Comparison of ENCODE assay signal across 27 mouse cellular contexts in genomic region chr6:72179562-72180502, GRCm38 (mm10). TPM values are rescaled to one million over a fixed set of nuclear protein-coding genes. Genes with fewer than 3 reads are reported as not detected.
DNase-seq lines count a peak whose midpoint lies in the region; ATAC-seq and TF ChIP-seq lines count a peak whose summit lies in the region.
"Had no signal": no experiment of that assay in that cellular context is flagged by ENCODE, and none has a peak within 500 bp of the region (broad histone marks: within the 10 kb centered on the region; RNA-seq: fewer than 3 reads in every experiment).

No protein-coding gene starts in this region.

- H3K27ac ChIP-seq in embryonic facial prominence, embryonic 14.5 days (replicated peaks; ENCODE audit: low read depth, low read length), result no peak overlapping the region
- H3K27ac ChIP-seq in embryonic facial prominence, embryonic 10.5 days (replicated peaks), result no peak overlapping the region
- H3K27ac ChIP-seq in heart, embryonic 14.5 days (replicated peaks in 1 of 2; ENCODE audit: control insufficient read depth in 1 of 2, insufficient read depth in 1 of 2, low read depth in 2 of 2, low read length in 2 of 2), result peak overlapping the region; percentile 17 to 44; a peak in 3 of 4 replicates
- H3K27ac ChIP-seq in lung, embryonic 14.5 days (ENCODE audit: low read depth), result no peak overlapping the region
- H3K27ac ChIP-seq in stomach, embryonic 14.5 days (ENCODE audit: low read length), result no peak overlapping the region; the same call in 1 of the 2 replicates
- H3K27ac ChIP-seq: embryonic facial prominence, embryonic 15.5 days; forebrain, embryonic 12.5 days; hindbrain, embryonic 10.5 days; hindbrain, embryonic 15.5 days had no signal

- WGBS in embryonic facial prominence, embryonic 14.5 days, result 75% methylated on average over 12 of the region's 12 CpGs
- 83% methylated on average over 12 of the region's 12 CpGs for WGBS in embryonic facial prominence, embryonic 10.5 days
- 34% methylated on average over 12 of the region's 12 CpGs for WGBS in heart, embryonic 14.5 days
- WGBS in lung, embryonic 14.5 days, result 58% methylated on average over 12 of the region's 12 CpGs
- WGBS in stomach, embryonic 14.5 days, result 59% methylated on average over 12 of the region's 12 CpGs

- H3K9ac ChIP-seq in embryonic facial prominence, embryonic 14.5 days (ENCODE audit: low read depth, low read length), result no peak overlapping the region
- no peak overlapping the region for H3K9ac ChIP-seq in heart, embryonic 14.5 days (ENCODE audit: low read length)
- H3K9ac ChIP-seq in lung, embryonic 14.5 days, result no peak overlapping the region
- H3K9ac ChIP-seq in stomach, embryonic 14.5 days (replicated peaks; ENCODE audit: low read depth, low read length), result no peak overlapping the region
- H3K9ac ChIP-seq: embryonic facial prominence, embryonic 15.5 days; forebrain, embryonic 12.5 days; hindbrain, embryonic 15.5 days had no signal

- H3K36me3 ChIP-seq in embryonic facial prominence, embryonic 14.5 days (ENCODE audit: control insufficient read depth, insufficient read depth, low read length), result no peaks in the 10 kb centered on the region
- no peaks in the 10 kb centered on the region for H3K36me3 ChIP-seq in embryonic facial prominence, embryonic 10.5 days (replicated peaks)
- H3K36me3 ChIP-seq in heart, embryonic 14.5 days (ENCODE audit: control insufficient read depth, insufficient read depth, low read length), result no peaks in the 10 kb centered on the region
- no peaks in the 10 kb centered on the region for H3K36me3 ChIP-seq in lung, embryonic 14.5 days (ENCODE audit: insufficient read depth)
- no peaks in the 10 kb centered on the region for H3K36me3 ChIP-seq in stomach, embryonic 14.5 days (ENCODE audit: control insufficient read depth, insufficient read depth, low read length)
- H3K36me3 ChIP-seq: embryonic facial prominence, embryonic 15.5 days; forebrain, embryonic 12.5 days; hindbrain, embryonic 10.5 days; hindbrain, embryonic 15.5 days had no signal

- ATAC-seq in embryonic facial prominence, embryonic 14.5 days (ENCODE audit: low read depth), result peak; percentile 62; the same call in 1 of the 2 replicates
- 0 out of 2 replicates have a peak, but pooled peaks have one; percentile 31 for ATAC-seq in heart, embryonic 14.5 days (ENCODE audit: insufficient number of reproducible peaks, insufficient read depth, low FRiP score, low read depth)
- peak; percentile 60 for ATAC-seq in lung, embryonic 14.5 days (ENCODE audit: insufficient read depth)
- 0 out of 2 replicates have a peak, but pooled peaks have one; percentile 64 for ATAC-seq in stomach, embryonic 14.5 days (ENCODE audit: insufficient number of reproducible peaks, insufficient read depth, low FRiP score, low read depth)
- ATAC-seq: activated CD4-positive, CD25-positive, alpha-beta regulatory T cell, adult 4 months; inflammation-experienced regulatory T-cells, adult 6 months; midbrain, embryonic 16.5 days had no signal

- no peaks in the 10 kb centered on the region; the same call in 1 of the 2 replicates for H3K4me1 ChIP-seq in embryonic facial prominence, embryonic 14.5 days (ENCODE audit: control insufficient read depth, insufficient read depth, low read length)
- no peaks in the 10 kb centered on the region for H3K4me1 ChIP-seq in embryonic facial prominence, embryonic 10.5 days
- peaks cover 12 to 22% of the 10 kb centered on the region in 2 experiments for H3K4me1 ChIP-seq in heart, embryonic 14.5 days (ENCODE audit: control insufficient read depth in 2 of 2, insufficient read depth in 2 of 2, low read length in 2 of 2)
- no peaks in the 10 kb centered on the region for H3K4me1 ChIP-seq in lung, embryonic 14.5 days (ENCODE audit: insufficient read depth)
- no peaks in the 10 kb centered on the region for H3K4me1 ChIP-seq in stomach, embryonic 14.5 days (ENCODE audit: control insufficient read depth, insufficient read depth, low read length)
- H3K4me1 ChIP-seq: embryonic facial prominence, embryonic 15.5 days; hindbrain, embryonic 15.5 days had no signal

- H3K27me3 ChIP-seq in embryonic facial prominence, embryonic 14.5 days (replicated peaks; ENCODE audit: control insufficient read depth, insufficient read depth, low read length), result no peaks in the 10 kb centered on the region
- peaks cover 8% of the 10 kb centered on the region for H3K27me3 ChIP-seq in embryonic facial prominence, embryonic 10.5 days (replicated peaks; ENCODE audit: low read depth, poor library complexity, severe bottlenecking)
- H3K27me3 ChIP-seq in heart, embryonic 14.5 days (ENCODE audit: control insufficient read depth, insufficient read depth, low read length), result no peaks in the 10 kb centered on the region
- H3K27me3 ChIP-seq in lung, embryonic 14.5 days (ENCODE audit: insufficient read depth, low read length), result no peaks in the 10 kb centered on the region
- H3K27me3 ChIP-seq in stomach, embryonic 14.5 days (ENCODE audit: control insufficient read depth, insufficient read depth, low read length), result no peaks in the 10 kb centered on the region
- H3K27me3 ChIP-seq: hindbrain, embryonic 15.5 days had no signal

- no peak overlapping the region for H3K4me3 ChIP-seq in embryonic facial prominence, embryonic 14.5 days (ENCODE audit: low read depth, low read length)
- no peak overlapping the region for H3K4me3 ChIP-seq in embryonic facial prominence, embryonic 10.5 days
- H3K4me3 ChIP-seq in heart, embryonic 14.5 days (ENCODE audit: control insufficient read depth in 1 of 2, insufficient read depth in 1 of 2, low read depth in 1 of 2, low read length in 2 of 2), result no peak overlapping the region
- H3K4me3 ChIP-seq in lung, embryonic 14.5 days (ENCODE audit: low read depth, low read length), result no peak overlapping the region
- no peak overlapping the region for H3K4me3 ChIP-seq in stomach, embryonic 14.5 days (ENCODE audit: low read depth, low read length)
- H3K4me3 ChIP-seq: embryonic facial prominence, embryonic 15.5 days; forebrain, embryonic 12.5 days; hindbrain, embryonic 10.5 days; hindbrain, embryonic 15.5 days had no signal

- no peaks in the 10 kb centered on the region for H3K9me3 ChIP-seq in embryonic facial prominence, embryonic 14.5 days (ENCODE audit: control insufficient read depth, low read length)
- H3K9me3 ChIP-seq in embryonic facial prominence, embryonic 10.5 days, result no peaks in the 10 kb centered on the region
- no peaks in the 10 kb centered on the region for H3K9me3 ChIP-seq in heart, embryonic 14.5 days (ENCODE audit: control insufficient read depth, low read length)
- no peaks in the 10 kb centered on the region for H3K9me3 ChIP-seq in lung, embryonic 14.5 days (ENCODE audit: low read depth, low read length)
- no peaks in the 10 kb centered on the region for H3K9me3 ChIP-seq in stomach, embryonic 14.5 days (ENCODE audit: control insufficient read depth, low read depth, low read length)
- H3K9me3 ChIP-seq: embryonic facial prominence, embryonic 15.5 days; forebrain, embryonic 12.5 days; hindbrain, embryonic 10.5 days; hindbrain, embryonic 15.5 days had no signal

- no peak for TF ChIP-seq CTCF in lung, embryonic 14.5 days (IDR thresholded peaks at IDR 0.05; ENCODE audit: low read depth)

- no peak for DNase-seq in embryonic facial prominence, embryonic 14.5 days (ENCODE audit: low spot score)
- DNase-seq in embryonic facial prominence, embryonic 10.5 days (ENCODE audit: low spot score), result no peak
- no peak for DNase-seq in heart, adult 8-10 months (ENCODE audit: low spot score)
- DNase-seq in lung, embryonic 14.5 days, result no peak
- DNase-seq in lung, postnatal 14 days, result no peak
- DNase-seq in kidney, postnatal 25 days, result no peak
- DNase-seq: adrenal gland, adult 2 months; adrenal gland, postnatal 36 days; cerebellum, adult 18-20 months; cerebellum, postnatal 10 days; gastrocnemius, postnatal 10 days; kidney, adult 11 months; kidney, postnatal 14 days; liver; right cerebral cortex, postnatal 25 days had no signal

- no peak overlapping the region for H3K4me2 ChIP-seq in embryonic facial prominence, embryonic 14.5 days (ENCODE audit: low read depth, low read length)
- H3K4me2 ChIP-seq in heart, embryonic 14.5 days (ENCODE audit: low read length), result no peak overlapping the region
- no peak overlapping the region for H3K4me2 ChIP-seq in lung, embryonic 14.5 days
- no peak overlapping the region for H3K4me2 ChIP-seq in stomach, embryonic 14.5 days (replicated peaks; ENCODE audit: low read depth, low read length)
- H3K4me2 ChIP-seq: embryonic facial prominence, embryonic 15.5 days; forebrain, embryonic 12.5 days; hindbrain, embryonic 15.5 days; midbrain, embryonic 11.5 days had no signal

RNA-seq across cellular contexts. Expression of gene Atoh8, which starts 55.5 kb away (rescaled TPM):
- polyA plus RNA-seq in embryonic facial prominence, embryonic 14.5 days (2014; fragmentation: Nextera tagmentation; extraction: Ambion mirVana), result 12.1 and 12.9 TPM in 2 replicates
- polyA plus RNA-seq in embryonic facial prominence, embryonic 10.5 days (2016; fragmentation: Nextera tagmentation; extraction: Ambion mirVana), result 17.7 and 21.4 TPM in 2 replicates
- polyA plus RNA-seq in heart, embryonic 14.5 days (2014; fragmentation: Nextera tagmentation; extraction: Ambion mirVana), result 8.9 and 12.0 TPM in 2 replicates
- 10 to 100 TPM in 2 of 4 experiments, 1 to 10 TPM in 2; 9.6 to 10.9 (median 10.1) TPM for total RNA-seq in heart, adult 8-10 months (2022)
- polyA plus RNA-seq in lung, embryonic 14.5 days (2014; fragmentation: Nextera tagmentation; extraction: Ambion mirVana), result 18.7 and 19.3 TPM in 2 replicates
- 7.9 and 9.9 TPM in 2 replicates for polyA plus RNA-seq in stomach, embryonic 14.5 days (2014; fragmentation: Nextera tagmentation; extraction: Ambion mirVana)
- total RNA-seq: megakaryocyte progenitor cell, adult 5-6 weeks; neutrophil, adult 5-6 weeks had no signal
- polyA plus RNA-seq: activated CD4-positive, CD25-positive, alpha-beta regulatory T cell, adult 4 months; inflammation-experienced regulatory T-cells, adult 6 months had no signal

Comparison
In these comparisons a context has a peak if more than half of its experiments do, and no peak if none do; other contexts are left out.
1. H3K27ac ChIP-seq: peak in heart, embryonic 14.5 days (2 of 2); none in embryonic facial prominence, embryonic 14.5 days (single experiment), embryonic facial prominence, embryonic 10.5 days (single experiment), lung, embryonic 14.5 days (single experiment) and stomach, embryonic 14.5 days (single experiment).
2. Peak in every context shown above with its lines, with median percentiles within 50 percentile points of each other: ATAC-seq.